ENCODE assay signal across 12 mouse cellular contexts in genomic region chr6:97208406-97208805, GRCm38 (mm10). TPM values are rescaled to one million over a fixed set of nuclear protein-coding genes. Genes with fewer than 3 reads are reported as not detected.
A peak's percentile ranks its signal among the peaks of the same experiment; 100 is the strongest.
DNase-seq lines count a peak whose midpoint lies in the region; ATAC-seq lines count a peak whose summit lies in the region.
"Had no signal": no experiment of that assay in that cellular context is flagged by ENCODE, and none has a peak within 500 bp of the region (broad histone marks: within the 10 kb centered on the region; RNA-seq: fewer than 3 reads in every experiment).

No protein-coding gene starts in this region.

- DNase-seq in CD4-positive, CD25-positive, alpha-beta regulatory T cell, adult 2 months (ENCODE audit: low read depth, low spot score): peak; percentile 49
- no peak for DNase-seq in kidney, adult 11 months
- DNase-seq in thymus, postnatal 0 days (ENCODE audit: low spot score): peak; percentile 17
- DNase-seq in thymus, adult 18-20 months: no peak
- no peak for DNase-seq in gastrocnemius, postnatal 4 days (ENCODE audit: low spot score in 2 of 2)
- DNase-seq: cerebellum, adult 9-11 months had no signal

- H3K27me3 ChIP-seq in kidney, embryonic 16.5 days (ENCODE audit: insufficient read depth, low read length): no peaks in the 10 kb centered on the region
- no peaks in the 10 kb centered on the region for H3K27me3 ChIP-seq in hindbrain, embryonic 13.5 days
- H3K27me3 ChIP-seq: midbrain, embryonic 15.5 days had no signal

- H3K36me3 ChIP-seq in kidney, embryonic 16.5 days (ENCODE audit: insufficient read depth, low read length): no peaks in the 10 kb centered on the region
- H3K36me3 ChIP-seq in hindbrain, embryonic 13.5 days: no peaks in the 10 kb centered on the region
- H3K36me3 ChIP-seq: midbrain, embryonic 15.5 days had no signal

- H3K4me2 ChIP-seq in kidney, embryonic 16.5 days (replicated peaks; ENCODE audit: low read depth, low read length): no peak overlapping the region
- H3K4me2 ChIP-seq in hindbrain, embryonic 13.5 days: no peak overlapping the region
- H3K4me2 ChIP-seq: hindbrain, embryonic 14.5 days; midbrain, embryonic 15.5 days had no signal

- H3K9ac ChIP-seq in kidney, embryonic 16.5 days (replicated peaks; ENCODE audit: low read length): no peak overlapping the region
- no peak overlapping the region for H3K9ac ChIP-seq in hindbrain, embryonic 13.5 days
- H3K9ac ChIP-seq: hindbrain, embryonic 14.5 days; midbrain, embryonic 15.5 days had no signal

- 37% methylated on average over 3 of the region's 3 CpGs for WGBS in kidney, embryonic 16.5 days
- 42% methylated on average over 3 of the region's 3 CpGs for WGBS in hindbrain, embryonic 13.5 days

- H3K9me3 ChIP-seq in kidney, embryonic 16.5 days (ENCODE audit: low read length): no peaks in the 10 kb centered on the region
- no peaks in the 10 kb centered on the region for H3K9me3 ChIP-seq in hindbrain, embryonic 13.5 days
- H3K9me3 ChIP-seq: midbrain, embryonic 15.5 days had no signal

- peaks cover 28% of the 10 kb centered on the region for H3K4me1 ChIP-seq in kidney, embryonic 16.5 days (ENCODE audit: insufficient read depth, low read length)
- H3K4me1 ChIP-seq in hindbrain, embryonic 13.5 days (replicated peaks): peaks cover 33% of the 10 kb centered on the region

- H3K4me3 ChIP-seq in kidney, embryonic 16.5 days (ENCODE audit: low read length): no peak overlapping the region
- H3K4me3 ChIP-seq in hindbrain, embryonic 13.5 days: no peak overlapping the region
- H3K4me3 ChIP-seq: midbrain, embryonic 15.5 days had no signal

- peak overlapping the region; percentile 56; the same call in 1 of the 2 replicates for H3K27ac ChIP-seq in kidney, embryonic 16.5 days (ENCODE audit: low read length)
- H3K27ac ChIP-seq in hindbrain, embryonic 13.5 days: no peak overlapping the region
- H3K27ac ChIP-seq: hindbrain, embryonic 14.5 days; midbrain, embryonic 15.5 days had no signal

- ATAC-seq in CD4-positive, CD25-positive, alpha-beta regulatory T cell, adult 4 months: no peak
- ATAC-seq in kidney, embryonic 16.5 days (ENCODE audit: low FRiP score, low TSS enrichment): no peak
- ATAC-seq in hindbrain, embryonic 13.5 days (ENCODE audit: low FRiP score): no peak
- ATAC-seq: midbrain, embryonic 15.5 days had no signal

RNA-seq across cellular contexts. Expression of gene Arl6ip5, which starts 2.1 kb away (rescaled TPM):
- 100 to 1,000 TPM; 189 to 278 TPM for polyA plus RNA-seq in CD4-positive, CD25-positive, alpha-beta regulatory T cell, adult 4 months (2017; shearing (Covaris generic))
- 72.1 and 77.2 TPM in 2 replicates for polyA plus RNA-seq in kidney, embryonic 16.5 days (2015; fragmentation: Nextera tagmentation; extraction: Ambion mirVana)
- 105 and 112 TPM in 2 replicates for polyA plus RNA-seq in thymus, postnatal 0 days (2015; fragmentation: Nextera tagmentation; extraction: Ambion mirVana)
- 120 and 122 TPM in 2 replicates for polyA plus RNA-seq in hindbrain, embryonic 13.5 days (2015; fragmentation: Nextera tagmentation; extraction: Ambion mirVana)
- 100 to 1,000 TPM; 307 to 318 TPM for total RNA-seq in gastrocnemius, postnatal 4 days (2021)

RNA-seq across cellular contexts. Expression of gene Uba3, which starts 3.0 kb away (rescaled TPM):
- polyA plus RNA-seq in CD4-positive, CD25-positive, alpha-beta regulatory T cell, adult 4 months (2017; shearing (Covaris generic)): 10 to 100 TPM; 43.0 TPM
- 72.6 and 76.3 TPM in 2 replicates for polyA plus RNA-seq in kidney, embryonic 16.5 days (2015; fragmentation: Nextera tagmentation; extraction: Ambion mirVana)
- 53.1 and 55.4 TPM in 2 replicates for polyA plus RNA-seq in thymus, postnatal 0 days (2015; fragmentation: Nextera tagmentation; extraction: Ambion mirVana)
- 91.5 and 93.0 TPM in 2 replicates for polyA plus RNA-seq in hindbrain, embryonic 13.5 days (2015; fragmentation: Nextera tagmentation; extraction: Ambion mirVana)
- 10 to 100 TPM; 60.1 to 71.6 TPM for total RNA-seq in gastrocnemius, postnatal 4 days (2021)

RNA-seq across cellular contexts. Expression of gene Tmf1, which starts 29.5 kb away (rescaled TPM):
- 10 to 100 TPM; 41.0 to 50.8 TPM for polyA plus RNA-seq in CD4-positive, CD25-positive, alpha-beta regulatory T cell, adult 4 months (2017; shearing (Covaris generic))
- polyA plus RNA-seq in kidney, embryonic 16.5 days (2015; fragmentation: Nextera tagmentation; extraction: Ambion mirVana): 28.1 and 28.7 TPM in 2 replicates
- polyA plus RNA-seq in thymus, postnatal 0 days (2015; fragmentation: Nextera tagmentation; extraction: Ambion mirVana): 43.9 and 50.8 TPM in 2 replicates
- 43.9 and 44.5 TPM in 2 replicates for polyA plus RNA-seq in hindbrain, embryonic 13.5 days (2015; fragmentation: Nextera tagmentation; extraction: Ambion mirVana)
- total RNA-seq in gastrocnemius, postnatal 4 days (2021): 10 to 100 TPM; 35.0 to 40.4 TPM

RNA-seq across cellular contexts. Expression of gene Lmod3, which starts 44.2 kb away (rescaled TPM):
- polyA plus RNA-seq in CD4-positive, CD25-positive, alpha-beta regulatory T cell, adult 4 months (2017; shearing (Covaris generic)): under 1 TPM in 1 of 2 experiments, not detected in 1; 0.24 TPM
- polyA plus RNA-seq in kidney, embryonic 16.5 days (2015; fragmentation: Nextera tagmentation; extraction: Ambion mirVana): 0.15 and 0.52 TPM in 2 replicates
- polyA plus RNA-seq in thymus, postnatal 0 days (2015; fragmentation: Nextera tagmentation; extraction: Ambion mirVana): 0.13 and 0.18 TPM in 2 replicates
- polyA plus RNA-seq in hindbrain, embryonic 13.5 days (2015; fragmentation: Nextera tagmentation; extraction: Ambion mirVana): 0.08 and 0.17 TPM in 2 replicates
- 100 to 1,000 TPM; 156 to 173 TPM for total RNA-seq in gastrocnemius, postnatal 4 days (2021)
- total RNA-seq: layer of hippocampus, postnatal 14 days had no signal
- polyA plus RNA-seq: hindbrain, embryonic 14.5 days; midbrain, embryonic 15.5 days had no signal

RNA-seq across cellular contexts. Expression of gene Eogt, which starts 59.4 kb away (rescaled TPM):
- 10 to 100 TPM in 1 of 2 experiments, 1 to 10 TPM in 1; 8.1 to 13.9 TPM for polyA plus RNA-seq in CD4-positive, CD25-positive, alpha-beta regulatory T cell, adult 4 months (2017; shearing (Covaris generic))
- polyA plus RNA-seq in kidney, embryonic 16.5 days (2015; fragmentation: Nextera tagmentation; extraction: Ambion mirVana): 22.9 and 24.5 TPM in 2 replicates
- polyA plus RNA-seq in thymus, postnatal 0 days (2015; fragmentation: Nextera tagmentation; extraction: Ambion mirVana): 5.1 and 5.7 TPM in 2 replicates
- polyA plus RNA-seq in hindbrain, embryonic 13.5 days (2015; fragmentation: Nextera tagmentation; extraction: Ambion mirVana): 9.3 and 9.7 TPM in 2 replicates
- total RNA-seq in gastrocnemius, postnatal 4 days (2021): 10 to 100 TPM in 1 of 2 experiments, 1 to 10 TPM in 1; 9.9 to 13.6 TPM

Comparison
In these comparisons a context has a peak if more than half of its experiments do, and no peak if none do; other contexts are left out.
1. DNase-seq: peak in CD4-positive, CD25-positive, alpha-beta regulatory T cell, adult 2 months (single experiment) and thymus, postnatal 0 days (single experiment); none in kidney, adult 11 months (single experiment), thymus, adult 18-20 months (0 of 2) and gastrocnemius, postnatal 4 days (0 of 2).